Mouse (Mus musculus) megakaryocyte progenitor cell, adult 5-6 weeks (primary cell): ENCODE measurements around the gene Sept12. TPM values are rescaled to one million over a fixed set of nuclear protein-coding genes. Genes with fewer than 3 reads are reported as not detected.

Experiments
- ATAC-seq: replicated peaks from 2 replicates; pipeline ENCODE4 v1.8.0; 2016; ENCODE audit warnings: mild to moderate bottlenecking, moderate TSS enrichment, inconsistent platforms; ENCODE audit not compliant: poor library complexity
- total RNA-seq, 2 experiments: library from RNA; stranded (forward) in 1 of 2; stranded (reverse) in 1 of 2; fragments of 157-497, 149-512 nt in 1 of 2; fragments of 200-1000 nt in 1 of 2; gene quantifications; 2 replicates each; pipeline versions ENCODE4 v1.2.3 to v1.2.4; 2015 to 2017

Gene Sept12
- total RNA-seq, 2 experiments from 2014 or later = not detected

GRCm38 (mm10) chr16:4976180-4976579 lies 21.5 kb downstream of the Sept12 start:
- no peak for ATAC-seq

GRCm38 (mm10) chr16:4974521-4974920 lies 23.1 kb downstream of the Sept12 start:
- ATAC-seq = no peak

- no peak for ATAC-seq
Measured at GRCm38 (mm10) chr16:4971626-4972025, 26.0 kb downstream of the Sept12 start.

GRCm38 (mm10) chr16:4969055-4969843 lies 28.4 kb downstream of the Sept12 start:
- peak; percentile 95 for ATAC-seq

GRCm38 (mm10) chr16:4968426-4968825 lies 29.2 kb downstream of the Sept12 start:
- no peak for ATAC-seq

- ATAC-seq = no peak
Measured at GRCm38 (mm10) chr16:4965392-4966129, 32.1 kb downstream of the Sept12 start.

GRCm38 (mm10) chr16:4964731-4965391 lies 32.8 kb downstream of the Sept12 start:
- peak; percentile 2; the same call in 1 of the 2 replicates for ATAC-seq

GRCm38 (mm10) chr16:4963797-4964709 lies 33.6 kb downstream of the Sept12 start, which contains the start of gene Anks3:
Anks3 (minus strand) TSS chr16:4964205.
- peak; percentile 91 for ATAC-seq

- no peak for ATAC-seq
Measured at GRCm38 (mm10) chr16:4963346-4963745, 34.3 kb downstream of the Sept12 start.

GRCm38 (mm10) chr16:4960260-4960659 lies 37.4 kb downstream of the Sept12 start:
- ATAC-seq = no peak

GRCm38 (mm10) chr16:4957446-4957845 lies 40.2 kb downstream of the Sept12 start:
- ATAC-seq = no peak

- no peak for ATAC-seq
Measured at GRCm38 (mm10) chr16:4956609-4957008, 41.0 kb downstream of the Sept12 start.

GRCm38 (mm10) chr16:4947378-4947777 lies 50.3 kb downstream of the Sept12 start:
- ATAC-seq = no peak

GRCm38 (mm10) chr16:4946155-4946554 lies 51.5 kb downstream of the Sept12 start:
- no peak for ATAC-seq

GRCm38 (mm10) chr16:4945415-4945814 lies 52.2 kb downstream of the Sept12 start:
- ATAC-seq = no peak

- no peak for ATAC-seq
Measured at GRCm38 (mm10) chr16:4943431-4943830, 54.2 kb downstream of the Sept12 start.

- no peak for ATAC-seq
Measured at GRCm38 (mm10) chr16:4942868-4943267, 54.8 kb downstream of the Sept12 start.

GRCm38 (mm10) chr16:4941016-4941415 lies 56.6 kb downstream of the Sept12 start:
- ATAC-seq = no peak

GRCm38 (mm10) chr16:4940311-4940850 lies 57.3 kb downstream of the Sept12 start:
- no peak for ATAC-seq

GRCm38 (mm10) chr16:4939412-4939811 lies 58.2 kb downstream of the Sept12 start:
- ATAC-seq = peak; percentile 53
